Mouse (Mus musculus) embryonic facial prominence, embryonic 15.5 days (tissue): ENCODE data around the gene Sik3. TPM values are rescaled to one million over a fixed set of nuclear protein-coding genes. Genes with fewer than 3 reads are reported as not detected.

Source experiments
- ATAC-seq: fragments of 200-750 bp; cut with Nextera tagmentation; 2 replicates; pipeline ENCODE4 v1.8.0; 2017; ENCODE audit warnings: low read depth, moderate TSS enrichment; ENCODE audit not compliant: insufficient number of reproducible peaks, low FRiP score, low TSS enrichment
- H3K27ac ChIP-seq: fragments of 300-500 bp; sonication (generic); replicated peaks from 2 replicates; pipeline ENCODE4 v1.5.1; 2015; ENCODE audit warnings: mild to moderate bottlenecking, inconsistent platforms
- H3K27me3 ChIP-seq: fragments of 300-500 bp; sonication (generic); 2 replicates; pipeline ENCODE4 v1.6.1; 2015; ENCODE audit warnings: inconsistent platforms
- H3K36me3 ChIP-seq: fragments of 300-500 bp; sonication (generic); 2 replicates; pipeline ENCODE4 v1.6.1; 2015; ENCODE audit warnings: mild to moderate bottlenecking, inconsistent platforms
- H3K4me1 ChIP-seq: fragments of 300-500 bp; sonication (generic); 2 replicates; pipeline ENCODE4 v1.6.1; 2015; ENCODE audit warnings: inconsistent platforms
- H3K4me2 ChIP-seq: fragments of 300-500 bp; sonication (generic); replicated peaks from 2 replicates; pipeline ENCODE4 v1.6.1; 2015; ENCODE audit warnings: mild to moderate bottlenecking, inconsistent platforms
- H3K4me3 ChIP-seq: fragments of 300-500 bp; sonication (generic); replicated peaks from 2 replicates; pipeline ENCODE4 v1.5.1; 2015; ENCODE audit warnings: mild to moderate bottlenecking, inconsistent platforms
- H3K9ac ChIP-seq: fragments of 300-500 bp; sonication (generic); 2 replicates; pipeline ENCODE4 v1.6.1; 2015; ENCODE audit warnings: inconsistent platforms
- H3K9me3 ChIP-seq: fragments of 300-500 bp; sonication (generic); replicated peaks from 2 replicates; pipeline ENCODE4 v1.6.1; 2016; ENCODE audit warnings: inconsistent platforms
- WGBS: fragments of 180-500 bp; shearing (Covaris S2); methylation state at CpG from one replicate; pipeline ENCODE4 v1.1.7; 2015; 5-methylcytosine and 5-hydroxymethylcytosine counted together
- polyA plus RNA-seq: library from polyadenylated mRNA; unstranded; fragments of >200 nt; fragmentation: Nextera tagmentation; extraction: Ambion mirVana; gene quantifications from 2 replicates; pipeline ENCODE4 v1.2.1, GENCODE M21; 2015

The Sik3 gene
- polyA plus RNA-seq, 1 experiment from 2014 or later = 15.1 TPM

DNA sequence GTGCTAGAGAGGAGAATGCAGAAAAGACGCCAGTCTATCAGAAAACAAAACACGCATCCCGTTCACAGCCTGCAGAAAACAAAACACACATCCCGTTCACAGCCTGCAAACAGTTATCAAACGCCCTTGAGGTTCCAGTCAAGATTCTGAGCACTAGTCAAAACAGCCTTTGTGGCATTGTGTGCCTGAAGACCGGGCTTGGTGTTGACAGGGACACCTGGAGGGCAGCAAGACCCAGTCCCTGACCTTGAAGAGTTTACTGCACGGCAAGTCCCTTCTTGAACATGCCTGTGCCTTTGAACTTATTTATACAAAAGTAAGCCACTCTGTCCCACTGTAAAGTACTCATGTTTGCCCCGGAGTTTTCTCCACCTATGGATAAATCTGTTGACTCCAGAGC, 231.0 kb downstream of the Sik3 start:
- no peak for ATAC-seq
- Histone ChIP-seq H3K9me3 (no peaks in the 10 kb centered on the region), H3K9ac (no peak overlapping the region), H3K4me1 (no peaks in the 10 kb centered on the region), H3K36me3 (no peaks in the 10 kb centered on the region), H3K4me3 (no peak overlapping the region), H3K27ac (no peak overlapping the region), H3K4me2 (no peak overlapping the region), H3K27me3 (no peaks in the 10 kb centered on the region)
- WGBS = 33% methylated on average over 8 of the region's 8 CpGs

DNA sequence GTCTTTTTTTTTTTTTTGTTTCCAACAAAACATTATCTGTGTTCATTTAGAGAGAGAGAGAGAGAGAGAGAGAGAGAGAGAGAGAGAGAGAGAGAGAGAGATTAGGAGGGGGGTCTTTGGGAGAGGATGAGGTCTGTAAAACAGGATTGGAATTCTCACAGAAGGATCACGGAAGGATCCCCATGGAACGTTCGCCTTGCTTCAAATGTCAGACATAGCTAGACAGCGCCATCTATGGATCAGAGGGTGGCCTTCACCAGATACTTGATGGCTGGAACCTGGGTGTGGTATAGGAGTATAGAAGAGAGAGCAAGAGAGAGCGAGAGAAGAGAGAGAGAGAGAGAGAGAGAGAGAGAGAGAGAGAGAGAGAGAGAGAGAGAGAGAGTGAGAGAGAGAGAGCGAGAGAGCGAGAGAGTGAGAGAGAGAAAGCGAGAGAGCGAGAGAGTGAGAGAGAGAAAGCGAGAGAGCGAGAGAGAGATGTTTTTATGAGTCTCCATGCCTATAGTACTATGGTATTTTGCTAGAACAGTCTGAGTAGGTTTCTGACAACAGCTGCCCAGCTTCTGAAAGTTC, 234.2 kb downstream of the Sik3 start:
- H3K4me3 ChIP-seq = no peak overlapping the region
- ATAC-seq = no peak
- peak overlapping the region; percentile 31; the same call in 1 of the 2 replicates for H3K4me2 ChIP-seq
- H3K9ac ChIP-seq = no peak overlapping the region
- no peaks in the 10 kb centered on the region for H3K36me3 ChIP-seq
- H3K9me3 ChIP-seq = no peaks in the 10 kb centered on the region
- WGBS = 30% methylated on average over 11 of the region's 11 CpGs
- H3K27me3 ChIP-seq = no peaks in the 10 kb centered on the region
- H3K4me1 ChIP-seq = no peaks in the 10 kb centered on the region
- H3K27ac ChIP-seq = no peak overlapping the region

DNA sequence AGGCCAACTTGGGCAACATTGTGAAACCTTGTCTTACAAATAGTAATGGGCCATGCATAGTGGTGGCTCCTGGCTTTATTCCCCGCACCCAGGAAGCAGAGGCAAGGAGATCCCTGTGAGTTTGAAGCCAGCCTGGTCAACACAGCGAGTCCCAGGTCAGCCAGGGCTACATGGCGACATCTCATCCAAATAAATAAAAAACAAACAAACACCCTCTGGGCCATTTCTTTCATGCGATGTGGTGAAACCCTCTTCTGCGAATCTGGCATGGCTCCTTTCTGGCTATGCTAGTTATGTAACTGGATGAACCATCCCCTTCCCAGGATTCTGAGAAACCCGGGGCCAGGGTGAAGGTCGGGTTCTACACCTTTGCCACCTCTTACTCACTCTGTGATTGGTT, 243.6 kb downstream of the Sik3 start:
- ATAC-seq = no peak
- Histone ChIP-seq H3K4me1 (no peaks in the 10 kb centered on the region), H3K4me3 (no peak overlapping the region), H3K9me3 (no peaks in the 10 kb centered on the region), H3K9ac (no peak overlapping the region), H3K27me3 (no peaks in the 10 kb centered on the region), H3K27ac (no peak overlapping the region), H3K4me2 (no peak overlapping the region), H3K36me3 (no peaks in the 10 kb centered on the region)
- 85% methylated on average over 7 of the region's 7 CpGs for WGBS

DNA sequence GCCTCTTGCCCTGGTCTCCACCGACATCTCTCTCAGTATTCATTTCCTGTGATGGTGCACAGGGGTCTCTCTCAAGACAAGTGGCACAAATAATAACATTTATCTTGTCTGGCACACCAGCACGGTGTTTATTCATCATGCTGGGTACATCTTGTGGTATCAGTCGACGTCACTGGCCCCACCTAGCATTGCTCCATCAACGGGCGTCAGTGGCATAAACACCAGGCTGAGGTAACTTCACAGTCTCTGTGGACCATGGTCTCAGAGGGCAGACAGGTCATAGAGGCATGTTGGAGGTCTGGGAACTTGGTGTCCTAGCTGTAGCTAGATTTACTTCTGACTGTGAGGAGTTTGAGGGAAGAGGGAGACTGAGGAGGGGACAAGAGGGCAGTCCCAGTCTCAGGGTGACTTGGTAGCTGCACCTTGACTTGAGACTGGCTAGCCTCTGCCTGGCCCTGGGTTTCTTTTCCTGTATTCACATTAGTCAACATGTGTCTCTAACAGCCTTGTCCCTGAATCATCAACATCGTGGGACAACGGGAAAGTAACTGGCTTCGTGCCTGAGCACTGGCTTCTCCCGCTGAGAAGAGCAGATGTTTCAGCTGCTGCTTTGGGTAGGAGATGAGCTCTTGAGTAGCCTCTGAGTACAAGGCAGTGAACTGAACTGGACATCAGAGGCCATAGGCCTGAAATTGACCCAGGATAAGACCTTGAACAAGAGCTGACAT, 244.2 kb downstream of the Sik3 start:
- ATAC-seq = no peak
- no peak overlapping the region for H3K4me3 ChIP-seq
- no peak overlapping the region for H3K4me2 ChIP-seq
- H3K4me1 ChIP-seq = no peaks in the 10 kb centered on the region
- H3K27me3 ChIP-seq = no peaks in the 10 kb centered on the region
- no peaks in the 10 kb centered on the region for H3K36me3 ChIP-seq
- 86% methylated on average over 10 of the region's 10 CpGs for WGBS
- H3K9me3 ChIP-seq = no peaks in the 10 kb centered on the region
- no peak overlapping the region for H3K9ac ChIP-seq
- no peak overlapping the region for H3K27ac ChIP-seq

DNA sequence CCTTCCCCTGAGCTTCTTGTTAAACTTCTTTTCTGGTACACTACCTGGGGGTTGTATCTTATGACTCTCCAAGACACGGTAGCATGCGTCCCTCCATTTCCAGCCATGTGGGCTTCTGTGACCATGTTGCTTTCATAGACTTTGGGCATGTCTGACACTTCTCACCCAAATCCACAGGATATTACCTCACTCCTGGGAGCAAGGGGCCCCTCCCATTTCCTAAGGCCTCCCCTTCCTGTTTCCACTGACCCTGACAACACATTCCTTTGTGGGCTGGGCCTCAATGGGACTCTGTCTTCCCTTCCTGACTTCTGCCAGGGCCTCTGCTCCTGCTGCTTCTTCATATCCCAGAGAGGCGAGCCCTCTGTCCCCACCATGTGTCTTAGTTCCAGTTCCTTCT, 244.9 kb downstream of the Sik3 start:
- no peak for ATAC-seq
- H3K36me3 ChIP-seq = no peaks in the 10 kb centered on the region
- no peaks in the 10 kb centered on the region for H3K4me1 ChIP-seq
- no peaks in the 10 kb centered on the region for H3K27me3 ChIP-seq
- H3K4me2 ChIP-seq = no peak overlapping the region
- 83% methylated on average over 3 of the region's 3 CpGs for WGBS
- H3K27ac ChIP-seq = no peak overlapping the region
- no peak overlapping the region for H3K9ac ChIP-seq
- no peaks in the 10 kb centered on the region for H3K9me3 ChIP-seq
- H3K4me3 ChIP-seq = no peak overlapping the region

DNA sequence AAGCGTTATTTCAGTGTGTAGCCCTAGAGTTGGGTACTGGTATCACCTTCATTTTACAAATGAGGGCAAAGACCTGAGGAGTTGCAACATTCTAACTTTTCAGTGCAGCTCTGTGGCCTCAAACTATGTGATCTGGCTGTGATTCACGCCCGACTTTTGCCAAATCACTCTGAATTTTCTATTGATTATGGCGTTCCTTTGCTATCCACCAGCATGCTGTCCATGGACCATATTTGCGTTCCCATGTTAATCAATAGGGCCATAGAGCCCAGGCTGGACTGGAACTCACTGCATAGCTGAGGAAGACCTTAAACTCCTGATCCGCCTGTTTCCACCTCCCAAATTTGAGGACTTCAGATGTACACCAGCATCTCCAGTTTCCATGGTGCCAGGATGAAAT, 246.5 kb downstream of the Sik3 start:
- Histone ChIP-seq H3K4me2 (no peak overlapping the region), H3K9me3 (no peaks in the 10 kb centered on the region), H3K36me3 (no peaks in the 10 kb centered on the region), H3K4me3 (no peak overlapping the region), H3K27ac (no peak overlapping the region), H3K27me3 (no peaks in the 10 kb centered on the region), H3K4me1 (no peaks in the 10 kb centered on the region), H3K9ac (no peak overlapping the region)
- 89% methylated on average over 6 of the region's 6 CpGs for WGBS
- no peak for ATAC-seq

DNA sequence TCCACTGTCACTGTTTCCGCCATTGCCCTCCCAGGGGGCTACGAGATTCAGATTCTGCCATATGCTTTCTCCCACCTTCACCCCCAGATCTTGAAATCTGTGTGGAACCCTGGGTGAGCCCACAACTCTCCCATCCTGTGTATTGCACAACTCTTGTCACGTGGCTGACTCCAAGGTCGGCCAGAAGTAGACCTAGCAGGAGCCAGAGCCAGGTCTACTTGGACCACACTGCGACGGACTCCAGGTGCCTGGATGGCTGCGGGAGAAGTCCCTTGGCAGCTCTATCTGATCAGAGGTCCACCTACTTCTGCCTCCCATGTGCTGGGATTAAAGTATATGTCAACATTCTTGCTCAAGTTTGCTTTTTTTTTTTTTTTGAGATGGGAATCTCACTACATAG, 248.5 kb downstream of the Sik3 start:
- 82% methylated on average over 7 of the region's 7 CpGs for WGBS
- Histone ChIP-seq H3K4me1 (no peaks in the 10 kb centered on the region), H3K9ac (no peak overlapping the region), H3K4me2 (no peak overlapping the region), H3K4me3 (no peak overlapping the region), H3K36me3 (no peaks in the 10 kb centered on the region), H3K27ac (no peak overlapping the region), H3K27me3 (no peaks in the 10 kb centered on the region), H3K9me3 (no peaks in the 10 kb centered on the region)
- ATAC-seq = no peak

DNA sequence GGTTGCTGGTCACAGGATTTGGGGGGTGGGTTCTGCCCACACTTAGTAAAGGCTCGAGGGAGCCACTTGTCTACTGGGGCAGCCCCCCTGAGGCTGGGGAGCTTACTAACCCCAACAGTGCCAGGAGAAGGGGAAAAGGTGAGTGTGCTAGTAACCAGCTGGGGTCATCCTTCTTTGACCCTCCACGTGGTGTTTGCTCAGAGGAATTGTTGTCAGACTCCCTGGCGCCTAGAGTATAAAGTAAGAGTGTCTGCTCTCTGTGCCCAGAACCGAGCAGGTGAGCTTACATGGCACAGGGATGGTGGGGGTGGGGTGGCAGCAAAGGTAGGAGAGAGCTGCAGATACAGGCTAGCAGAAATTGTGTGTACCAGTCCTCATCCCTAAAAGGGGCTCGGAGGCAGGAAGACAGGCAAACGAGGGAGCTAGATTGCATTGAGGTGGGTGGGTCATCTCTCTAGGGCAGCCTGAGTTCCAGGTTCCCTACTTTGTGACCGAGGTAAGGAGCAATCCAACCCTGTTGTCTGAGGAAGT, 255.8 kb downstream of the Sik3 start, which contains the start of gene Apoa5:
TSS of gene Apoa5 (plus strand) at position 291 of the 531 bp plus-strand sequence.
- H3K4me2 ChIP-seq = no peak within 1 kb of the TSS
- no peaks in the 10 kb centered on the region for H3K36me3 ChIP-seq
- no peaks in the 10 kb centered on the region for H3K9me3 ChIP-seq
- WGBS = 43% methylated on average over 7 of the region's 7 CpGs
- no peak within 1 kb of the TSS for H3K9ac ChIP-seq
- H3K4me3 ChIP-seq = no peak within 1 kb of the TSS
- peaks cover 4% of the 10 kb centered on the region; the same call in 1 of the 2 replicates for H3K4me1 ChIP-seq
- no peak within 1 kb of the TSS for H3K27ac ChIP-seq
- H3K27me3 ChIP-seq = peaks cover 16% of the 10 kb centered on the region
- no peak for ATAC-seq

DNA sequence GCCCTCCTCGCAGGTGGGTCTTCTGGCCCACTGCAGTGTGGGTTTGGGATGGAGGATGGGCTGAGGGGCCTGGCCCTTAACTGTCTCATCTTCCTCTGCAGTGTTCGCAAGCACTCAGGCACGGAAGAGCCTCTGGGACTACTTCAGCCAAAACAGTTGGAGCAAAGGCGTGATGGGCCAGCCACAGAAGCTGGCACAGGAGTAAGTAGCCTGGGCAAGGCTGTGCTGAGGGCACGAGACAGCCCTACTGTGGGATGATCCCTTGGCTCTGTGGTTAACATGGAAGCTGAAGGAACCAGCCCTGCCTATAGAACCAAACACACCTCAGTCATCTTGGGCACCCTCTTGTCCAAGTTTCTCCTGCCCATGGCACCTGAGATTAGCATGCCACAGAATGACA, 256.5 kb downstream of the Sik3 start:
- 88% methylated on average over 5 of the region's 5 CpGs for WGBS
- H3K4me2 ChIP-seq = no peak overlapping the region
- no peak for ATAC-seq

DNA sequence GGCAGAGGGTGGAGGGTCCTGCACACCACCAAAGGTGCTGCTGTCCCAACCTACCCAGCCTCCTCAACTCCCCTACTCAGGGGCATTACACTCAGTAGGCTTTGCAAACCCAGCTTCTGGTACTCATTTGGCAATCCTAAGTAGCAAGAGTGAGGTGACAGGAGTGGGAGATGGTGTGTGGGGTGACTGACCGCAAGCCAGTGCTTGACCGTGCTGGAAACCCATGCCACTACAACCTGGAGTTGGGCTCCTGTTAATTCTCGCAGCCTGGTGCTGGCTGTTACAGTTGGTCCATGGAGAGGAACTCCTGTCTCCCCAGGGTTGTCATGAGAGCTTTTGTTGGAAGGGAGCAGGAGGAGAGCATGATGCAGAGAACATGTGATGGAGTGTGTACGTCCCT, 258.2 kb downstream of the Sik3 start:
- peaks cover 15% of the 10 kb centered on the region for H3K36me3 ChIP-seq
- H3K4me3 ChIP-seq = no peak overlapping the region
- no peak overlapping the region for H3K4me2 ChIP-seq
- no peak overlapping the region for H3K9ac ChIP-seq
- WGBS = 91% methylated on average over 4 of the region's 4 CpGs
- H3K27ac ChIP-seq = no peak overlapping the region
- H3K4me1 ChIP-seq = peaks cover 14% of the 10 kb centered on the region
- no peaks in the 10 kb centered on the region for H3K9me3 ChIP-seq
- no peak for ATAC-seq
- H3K27me3 ChIP-seq = peaks cover 16% of the 10 kb centered on the region

More for the DNA sequence above, 256.5 kb downstream of the Sik3 start:
- Histone ChIP-seq H3K9me3 (no peaks in the 10 kb centered on the region), H3K36me3 (no peaks in the 10 kb centered on the region), H3K9ac (no peak overlapping the region), H3K27me3 (peaks cover 16% of the 10 kb centered on the region), H3K27ac (no peak overlapping the region), H3K4me1 (peaks cover 11% of the 10 kb centered on the region), H3K4me3 (no peak overlapping the region)

DNA sequence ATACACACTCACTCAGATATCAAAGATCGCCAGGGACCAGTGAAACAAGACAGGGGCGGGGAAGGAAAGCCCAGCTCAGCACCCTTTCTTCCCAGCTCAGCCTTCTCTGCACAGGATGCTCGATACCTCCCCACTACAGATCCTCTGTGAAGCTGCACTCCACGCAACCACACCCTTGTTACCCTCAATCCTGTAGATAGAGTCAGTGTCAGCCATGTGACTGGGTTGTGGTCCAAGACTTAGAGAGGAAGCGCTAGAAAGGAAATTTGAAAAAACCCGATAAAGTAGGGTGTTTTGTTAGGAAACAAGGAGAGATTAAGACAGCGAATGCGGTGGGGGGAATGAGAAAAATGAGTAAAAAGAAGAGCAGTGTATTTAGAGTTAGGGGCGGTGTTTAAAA, 259.4 kb downstream of the Sik3 start:
- Histone ChIP-seq H3K4me1 (peaks cover 14% of the 10 kb centered on the region), H3K9me3 (no peaks in the 10 kb centered on the region), H3K36me3 (peaks cover 28% of the 10 kb centered on the region), H3K4me2 (no peak overlapping the region; the same call in 1 of the 2 replicates), H3K9ac (no peak overlapping the region), H3K27ac (no peak overlapping the region), H3K4me3 (peak overlapping the region; percentile 89; the same call in 1 of the 2 replicates), H3K27me3 (peaks cover 16% of the 10 kb centered on the region)
- WGBS = 84% methylated on average over 9 of the region's 9 CpGs
- ATAC-seq = no peak
